Mouse (Mus musculus) liver, adult 2 months (tissue): ENCODE data around the gene Cavin3. TPM values are rescaled to one million over a fixed set of nuclear protein-coding genes. Genes with fewer than 3 reads are reported as not detected.

Experiments used
- DNase-seq: peaks from one replicate; pipeline ENCODE4 v3.0.0-alpha.2; 2011; ENCODE audit warnings: low read depth, low spot score; ENCODE audit errors: extremely low read depth
- H3K27ac ChIP-seq: fragments of 200-500 bp; replicated peaks from 2 replicates; pipeline ENCODE4 v1.5.1; 2012; ENCODE audit warnings: low read depth, mild to moderate bottlenecking, control low read depth, inconsistent platforms, low read length; ENCODE audit not compliant: insufficient read depth
- H3K27me3 ChIP-seq: fragments of 200-500 bp; 2 replicates; pipeline ENCODE4 v1.6.1; 2012; ENCODE audit warnings: mild to moderate bottlenecking, moderate library complexity, low read length, inconsistent platforms; ENCODE audit not compliant: control insufficient read depth, insufficient read depth
- H3K36me3 ChIP-seq: fragments of 200-500 bp; 2 replicates; pipeline ENCODE4 v1.6.1; 2012; ENCODE audit warnings: low read length, inconsistent platforms; ENCODE audit not compliant: control insufficient read depth, insufficient read depth
- H3K4me1 ChIP-seq: fragments of 200-500 bp; 2 replicates; pipeline ENCODE4 v1.6.1; 2011; ENCODE audit warnings: low read length; ENCODE audit not compliant: control insufficient read depth, insufficient read depth
- H3K4me3 ChIP-seq: fragments of 200-500 bp; 2 replicates; pipeline ENCODE4 v1.5.1; 2011; ENCODE audit warnings: low read depth, mild to moderate bottlenecking, control low read depth, low read length, moderate library complexity; ENCODE audit not compliant: insufficient read depth
- H3K79me2 ChIP-seq: fragments of 200-500 bp; 2 replicates; pipeline ENCODE4 v1.6.1; 2012; ENCODE audit warnings: inconsistent platforms, mild to moderate bottlenecking, low read length, moderate library complexity; ENCODE audit not compliant: control insufficient read depth, insufficient read depth
- H3K9ac ChIP-seq: fragments of 200-500 bp; 2 replicates; pipeline ENCODE4 v1.6.1; 2012; ENCODE audit warnings: low read depth, mild to moderate bottlenecking, control low read depth, inconsistent platforms, low read length
- CTCF ChIP-seq: fragments of 200-500 bp; IDR thresholded peaks from 2 replicates; pipeline ENCODE4 v1.5.1; 2011; ENCODE audit warnings: low read depth, low read length, control low read depth
- POLR2A ChIP-seq: fragments of 200-500 bp; IDR thresholded peaks from 2 replicates; pipeline ENCODE4 v1.6.1; 2011; ENCODE audit warnings: low read length, control low read depth; ENCODE audit not compliant: insufficient read depth; ENCODE audit errors: extremely low read depth
- WGBS: fragments of 180-500 bp; shearing (Covaris S2); methylation state at CpG from one replicate; pipeline ENCODE4 v1.1.7; 2018; 5-methylcytosine and 5-hydroxymethylcytosine counted together
- polyA plus RNA-seq: library from polyadenylated mRNA; depleted of rRNA; stranded (reverse); fragments of >200 nt; gene quantifications from 2 replicates; pipeline ENCODE4 v1.2.3, GENCODE M21; 2012
- total RNA-seq: library from RNA; depleted of rRNA; stranded (reverse); fragments of >200 nt; gene quantifications from 2 replicates; pipeline ENCODE4 v1.2.3, GENCODE M21; 2014

Cavin3 gene
- total and polyA plus RNA-seq, 2 experiments, result 1.1 to 1.4 TPM

DNA sequence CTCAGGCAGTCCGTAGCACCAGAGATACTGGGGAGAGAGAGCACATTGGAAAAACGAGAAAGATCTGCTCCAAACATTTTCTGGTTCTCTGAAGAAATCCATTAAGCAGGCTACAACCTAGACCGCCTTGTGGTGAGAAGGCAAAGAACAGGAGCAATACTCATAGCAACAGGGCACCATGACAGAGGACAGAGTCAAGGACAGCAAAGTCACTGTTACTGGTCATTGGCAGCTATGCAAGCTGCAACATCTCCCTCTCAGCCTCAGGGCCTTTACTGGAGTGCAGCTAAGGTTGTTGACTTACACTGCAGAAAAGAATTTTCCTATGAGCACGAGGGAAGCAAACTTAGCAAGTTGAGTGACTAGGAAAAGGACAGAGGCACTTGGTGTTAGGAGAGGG lies 25.2 kb upstream of the Cavin3 start:
- H3K79me2 ChIP-seq, result no peaks in the 10 kb centered on the region
- H3K9ac ChIP-seq, result no peak overlapping the region
- H3K4me3 ChIP-seq, result no peak overlapping the region
- no peaks in the 10 kb centered on the region for H3K36me3 ChIP-seq
- H3K4me1 ChIP-seq, result no peaks in the 10 kb centered on the region
- WGBS, result 64% methylated on average over 4 of the region's 4 CpGs
- no peaks in the 10 kb centered on the region for H3K27me3 ChIP-seq
- no peak for TF ChIP-seq POLR2A
- no peak for TF ChIP-seq CTCF
- no peak for DNase-seq
- no peak overlapping the region for H3K27ac ChIP-seq

- Histone ChIP-seq H3K79me2 (no peaks in the 10 kb centered on the region), H3K27me3 (no peaks in the 10 kb centered on the region), H3K36me3 (no peaks in the 10 kb centered on the region), H3K4me3 (no peak overlapping the region), H3K27ac (no peak overlapping the region), H3K4me1 (no peaks in the 10 kb centered on the region), H3K9ac (no peak overlapping the region)
- 73% methylated on average over 4 of the region's 4 CpGs for WGBS
- no peak for TF ChIP-seq CTCF
- TF ChIP-seq POLR2A, result no peak
- DNase-seq, result no peak
Measured at GRCm38 (mm10) chr7:105501984-105502383, 19.9 kb upstream of the Cavin3 start.

DNA sequence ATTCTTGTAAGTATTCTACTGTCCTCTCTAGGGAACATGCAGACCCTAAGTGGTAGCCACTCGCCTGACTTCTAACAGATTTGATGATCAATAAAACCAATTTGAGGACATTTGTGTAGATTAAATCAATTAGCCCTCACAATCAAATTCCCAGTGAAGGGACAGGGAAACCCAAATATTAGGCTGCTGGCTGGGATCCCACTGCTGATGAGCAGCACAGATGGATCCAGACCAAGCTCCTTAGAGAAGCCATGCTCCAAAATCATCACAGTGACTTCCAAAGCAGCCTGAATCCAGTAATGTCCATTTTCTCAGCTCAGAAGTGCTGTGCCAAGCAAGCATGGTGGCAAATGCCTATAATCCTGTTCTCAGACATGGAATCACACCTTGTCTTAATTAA lies 17.6 kb upstream of the Cavin3 start:
- Histone ChIP-seq H3K9ac (no peak overlapping the region), H3K4me3 (no peak overlapping the region), H3K36me3 (no peaks in the 10 kb centered on the region), H3K27ac (no peak overlapping the region), H3K79me2 (no peaks in the 10 kb centered on the region), H3K4me1 (no peaks in the 10 kb centered on the region), H3K27me3 (no peaks in the 10 kb centered on the region)
- TF ChIP-seq CTCF (no peak), POLR2A (no peak)
- DNase-seq, result no peak
- 78% methylated on average over 1 of the region's 1 CpGs for WGBS

GRCm38 (mm10) chr7:105498854-105499492 lies 16.9 kb upstream of the Cavin3 start:
- TF ChIP-seq CTCF, result no peak
- no peak for TF ChIP-seq POLR2A
- no peaks in the 10 kb centered on the region for H3K27me3 ChIP-seq
- H3K4me3 ChIP-seq, result no peak overlapping the region
- WGBS, result 52% methylated on average over 10 of the region's 10 CpGs
- H3K4me1 ChIP-seq, result no peaks in the 10 kb centered on the region
- no peak overlapping the region for H3K9ac ChIP-seq
- no peaks in the 10 kb centered on the region for H3K79me2 ChIP-seq
- H3K27ac ChIP-seq, result no peak overlapping the region
- no peaks in the 10 kb centered on the region for H3K36me3 ChIP-seq
- DNase-seq, result no peak

GRCm38 (mm10) chr7:105497881-105498280 lies 15.8 kb upstream of the Cavin3 start:
- no peak for TF ChIP-seq POLR2A
- no peak for TF ChIP-seq CTCF
- no peaks in the 10 kb centered on the region for H3K27me3 ChIP-seq
- 94% methylated on average over 3 of the region's 3 CpGs for WGBS
- no peak overlapping the region for H3K27ac ChIP-seq
- no peaks in the 10 kb centered on the region for H3K79me2 ChIP-seq
- H3K4me3 ChIP-seq, result no peak overlapping the region
- DNase-seq, result no peak
- H3K9ac ChIP-seq, result no peak overlapping the region
- no peaks in the 10 kb centered on the region for H3K4me1 ChIP-seq
- no peaks in the 10 kb centered on the region for H3K36me3 ChIP-seq

- no peak for DNase-seq
- Histone ChIP-seq H3K27ac (no peak overlapping the region), H3K79me2 (no peaks in the 10 kb centered on the region), H3K4me3 (no peak overlapping the region), H3K36me3 (no peaks in the 10 kb centered on the region), H3K4me1 (no peaks in the 10 kb centered on the region), H3K9ac (no peak overlapping the region), H3K27me3 (no peaks in the 10 kb centered on the region)
- WGBS, result 76% methylated on average over 6 of the region's 6 CpGs
- no peak for TF ChIP-seq POLR2A
- no peak for TF ChIP-seq CTCF
Measured at GRCm38 (mm10) chr7:105487104-105487876, 5.2 kb upstream of the Cavin3 start.
